Mouse (Mus musculus) cortical plate, adult 2 months (tissue): ENCODE measurements around the gene Trim38. TPM values are rescaled to one million over a fixed set of nuclear protein-coding genes. Genes with fewer than 3 reads are reported as not detected.

ENCODE experiments used
- H3K27ac ChIP-seq: fragments of 200-500 bp; 2 replicates; pipeline ENCODE4 v1.5.1; 2012; ENCODE audit warnings: low read length, control low read depth, inconsistent platforms; ENCODE audit not compliant: insufficient read depth
- H3K4me1 ChIP-seq: fragments of 200-500 bp; 2 replicates; pipeline ENCODE4 v1.6.1; 2011; ENCODE audit warnings: low read length; ENCODE audit not compliant: control insufficient read depth, insufficient read depth
- H3K4me3 ChIP-seq: fragments of 200-500 bp; 2 replicates; pipeline ENCODE4 v1.5.1; 2011; ENCODE audit warnings: mild to moderate bottlenecking, low read length, control low read depth; ENCODE audit not compliant: insufficient read depth
- CTCF ChIP-seq: fragments of 200-500 bp; IDR thresholded peaks from 2 replicates; pipeline ENCODE4 v1.5.1; 2011; ENCODE audit warnings: mild to moderate bottlenecking, control low read depth, low read length; ENCODE audit not compliant: insufficient read depth; ENCODE audit errors: extremely low read depth
- POLR2A ChIP-seq: fragments of 200-500 bp; IDR thresholded peaks from 2 replicates; pipeline ENCODE4 v1.6.1; 2011; ENCODE audit warnings: mild to moderate bottlenecking, low read length, control low read depth; ENCODE audit not compliant: insufficient read depth; ENCODE audit errors: extremely low read depth
- polyA plus RNA-seq: library from polyadenylated mRNA; depleted of rRNA; stranded (reverse); fragments of >200 nt; gene quantifications from 2 replicates; pipeline ENCODE4 v1.2.3, GENCODE M21; 2012

Trim38 gene
- polyA plus RNA-seq, 1 experiment, result 0.21 TPM

- TF ChIP-seq CTCF, result no peak
These were observed 3.0 kb downstream of the Trim38 start for GRCm38 (mm10) chr13:23772561-23773313.

GRCm38 (mm10) chr13:23778339-23778738, 8.6 kb downstream of the Trim38 start:
- Histone ChIP-seq H3K4me3 (no peak overlapping the region), H3K4me1 (no peaks in the 10 kb centered on the region), H3K27ac (no peak overlapping the region)
- TF ChIP-seq POLR2A (no peak), CTCF (no peak)

More at GRCm38 (mm10) chr13:23772561-23773313, 3.0 kb downstream of the Trim38 start:
- Histone ChIP-seq H3K4me1 (no peaks in the 10 kb centered on the region), H3K4me3 (no peak overlapping the region), H3K27ac (no peak overlapping the region)

DNA sequence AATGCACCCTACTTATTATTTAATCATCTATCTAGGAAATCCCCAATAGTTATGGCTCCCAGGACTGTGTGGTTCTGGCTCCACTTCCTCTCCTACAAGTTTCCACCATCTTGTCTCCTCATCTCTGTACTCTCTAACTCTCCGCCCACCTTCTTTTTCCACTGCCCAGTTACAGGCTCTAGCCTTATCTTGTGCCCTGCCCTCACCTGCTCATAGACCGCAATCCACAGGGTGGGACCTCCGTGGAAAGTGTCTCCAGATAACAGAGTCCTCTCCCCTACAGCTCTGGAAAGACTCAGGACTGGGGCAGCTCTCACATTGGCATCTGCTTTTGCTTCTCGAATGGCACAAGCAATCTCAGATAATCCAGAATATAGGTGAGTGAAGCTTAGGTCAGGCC, 9.3 kb downstream of the Trim38 start:
- H3K4me1 ChIP-seq, result no peaks in the 10 kb centered on the region
- no peak overlapping the region for H3K27ac ChIP-seq
- H3K4me3 ChIP-seq, result no peak overlapping the region
- no peak for TF ChIP-seq POLR2A
- TF ChIP-seq CTCF, result no peak

GRCm38 (mm10) chr13:23792520-23792919, 22.8 kb downstream of the Trim38 start:
- no peak for TF ChIP-seq POLR2A
- TF ChIP-seq CTCF, result peak; percentile 71; the same call in 1 of the 2 replicates

DNA sequence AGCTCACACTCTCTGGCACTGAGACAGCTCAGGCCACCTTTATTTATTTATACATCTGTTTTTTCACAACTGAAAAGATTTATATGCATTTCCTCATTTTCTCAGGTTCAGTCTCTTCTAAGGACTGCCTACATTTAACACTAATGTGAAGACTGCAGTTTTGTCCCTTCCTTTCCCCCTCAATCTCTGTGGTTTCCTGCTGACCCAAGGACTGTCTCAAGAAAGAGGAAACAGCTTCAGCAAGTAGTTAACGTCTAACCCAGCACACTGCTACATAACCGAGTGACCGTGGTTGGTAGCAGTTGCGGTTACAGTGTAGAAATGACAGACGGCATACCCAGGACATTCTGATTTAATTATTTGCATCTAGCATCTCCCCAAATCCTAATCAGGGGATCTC, 29.7 kb downstream of the Trim38 start:
- H3K27ac ChIP-seq, result no peak overlapping the region

More at GRCm38 (mm10) chr13:23792520-23792919, 22.8 kb downstream of the Trim38 start:
- Histone ChIP-seq H3K4me1 (no peaks in the 10 kb centered on the region), H3K27ac (no peak overlapping the region), H3K4me3 (no peak overlapping the region)

DNA sequence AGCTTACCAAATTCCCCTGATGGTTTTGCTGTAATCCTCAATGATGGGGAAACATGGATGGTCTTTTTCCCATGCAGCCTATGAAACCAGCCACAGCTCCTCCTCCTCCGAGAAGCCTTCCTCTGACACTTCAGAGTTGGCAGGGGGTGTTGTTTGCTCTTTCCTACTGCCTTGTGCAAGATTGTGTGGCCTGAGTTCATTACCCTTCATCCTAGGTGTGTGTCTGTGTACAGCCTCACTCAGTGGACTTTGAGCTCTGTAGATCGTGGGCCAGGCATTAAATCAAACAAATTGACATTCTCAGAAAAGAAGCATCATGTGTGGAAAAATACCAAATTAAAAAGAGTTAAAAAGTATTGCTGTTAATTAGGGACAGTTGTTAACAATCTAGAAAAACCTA, 34.8 kb downstream of the Trim38 start:
- TF ChIP-seq CTCF (no peak), POLR2A (no peak)
- Histone ChIP-seq H3K4me3 (no peak overlapping the region), H3K4me1 (no peaks in the 10 kb centered on the region), H3K27ac (no peak overlapping the region)

More for the DNA sequence above, 29.7 kb downstream of the Trim38 start:
- H3K4me1 ChIP-seq, result no peaks in the 10 kb centered on the region
- H3K4me3 ChIP-seq, result no peak overlapping the region
- TF ChIP-seq POLR2A, result no peak

GRCm38 (mm10) chr13:23806422-23807052, 36.8 kb downstream of the Trim38 start, which contains the start of gene Slc17a2:
Slc17a2 (plus strand) TSS chr13:23806993.
- no peaks in the 10 kb centered on the region for H3K4me1 ChIP-seq
- TF ChIP-seq CTCF (no peak), POLR2A (no peak)
- H3K4me3 ChIP-seq, result no peak within 1 kb of the TSS
- H3K27ac ChIP-seq, result no peak within 1 kb of the TSS

GRCm38 (mm10) chr13:23816148-23816547, 46.4 kb downstream of the Trim38 start:
- no peaks in the 10 kb centered on the region; the same call in 1 of the 2 replicates for H3K4me1 ChIP-seq
- TF ChIP-seq CTCF (no peak), POLR2A (no peak)
- no peak overlapping the region for H3K4me3 ChIP-seq
- H3K27ac ChIP-seq, result no peak overlapping the region

- no peak for TF ChIP-seq CTCF
- Histone ChIP-seq H3K4me3 (no peak overlapping the region), H3K27ac (no peak overlapping the region), H3K4me1 (no peaks in the 10 kb centered on the region)
These were observed 50.6 kb downstream of the Trim38 start for GRCm38 (mm10) chr13:23820179-23820940.
